Mouse (Mus musculus) cerebellum, adult 2 months (tissue): ENCODE results near the gene Atp6v0d1.

Experiments
- CTCF ChIP-seq: fragments of 200-500 bp; IDR thresholded peaks from 2 replicates; pipeline ENCODE4 v1.5.1; 2011; ENCODE audit warnings: low read depth, mild to moderate bottlenecking, control low read depth, low read length, moderate library complexity, borderline replicate concordance; ENCODE audit not compliant: insufficient read depth
- POLR2A ChIP-seq: fragments of 200-500 bp; IDR thresholded peaks from 2 replicates; pipeline ENCODE4 v1.6.1; 2011; ENCODE audit warnings: low read length, control low read depth, borderline replicate concordance; ENCODE audit not compliant: insufficient read depth

- TF ChIP-seq CTCF (no peak), POLR2A (no peak)
These were observed 77.8 kb downstream of the Atp6v0d1 start for GRCm38 (mm10) chr8:105488082-105488481.
